Mouse (Mus musculus) heart, embryonic 11.5 days (tissue): Measurements from ENCODE around the gene Frs3. TPM values are rescaled to one million over a fixed set of nuclear protein-coding genes. Genes with fewer than 3 reads are reported as not detected.
"Not testable (repeated sequence)": the region's sequence is repeated elsewhere in the genome, so short reads cannot be mapped to it uniquely, and the experiment has no call there.

Experiments used
- ATAC-seq: fragments of 200-750 bp; cut with Nextera tagmentation; replicated peaks from 2 replicates; pipeline ENCODE4 v1.8.0; 2017; ENCODE audit warnings: moderate library complexity; ENCODE audit not compliant: insufficient number of reproducible peaks, low FRiP score, low TSS enrichment
- H3K27ac ChIP-seq: fragments of 300-500 bp; sonication (generic); 2 replicates; pipeline ENCODE4 v1.5.1; 2014; ENCODE audit warnings: mild to moderate bottlenecking, low read depth, low read length
- H3K27me3 ChIP-seq: fragments of 300-500 bp; sonication (generic); 2 replicates; pipeline ENCODE4 v1.6.1; 2014; ENCODE audit warnings: mild to moderate bottlenecking, low read length, mixed read lengths; ENCODE audit not compliant: control insufficient read depth, insufficient read depth
- H3K36me3 ChIP-seq: fragments of 300-500 bp; sonication (generic); 2 replicates; pipeline ENCODE4 v1.6.1; 2014; ENCODE audit warnings: mild to moderate bottlenecking, low read length, moderate library complexity, mixed read lengths; ENCODE audit not compliant: control insufficient read depth, insufficient read depth
- H3K4me1 ChIP-seq: fragments of 300-500 bp; sonication (generic); 2 replicates; pipeline ENCODE4 v1.6.1; 2014; ENCODE audit warnings: low read length; ENCODE audit not compliant: control insufficient read depth, insufficient read depth
- H3K4me2 ChIP-seq: fragments of 300-500 bp; sonication (generic); 2 replicates; pipeline ENCODE4 v1.6.1; 2014; ENCODE audit warnings: mild to moderate bottlenecking, moderate library complexity
- H3K4me3 ChIP-seq: fragments of 300-500 bp; sonication (generic); 2 replicates; pipeline ENCODE4 v1.5.1; 2014; ENCODE audit warnings: low read depth, low read length
- H3K9ac ChIP-seq: fragments of 300-500 bp; sonication (generic); 2 replicates; pipeline ENCODE4 v1.6.1; 2014; ENCODE audit warnings: mild to moderate bottlenecking, low read depth, low read length, moderate library complexity
- H3K9me3 ChIP-seq: fragments of 300-500 bp; sonication (generic); replicated peaks from 2 replicates; pipeline ENCODE4 v1.6.1; 2016; ENCODE audit warnings: low read length; ENCODE audit not compliant: control insufficient read depth
- WGBS: fragments of 180-500 bp; shearing (Covaris S2); extraction: QIAGEN DNeasy Blood & Tissue Kit; methylation state at CpG from one replicate; pipeline ENCODE4 v1.1.7; 2014; ENCODE audit not compliant: insufficient replicate concordance; 5-methylcytosine and 5-hydroxymethylcytosine counted together
- polyA plus RNA-seq: library from polyadenylated mRNA; unstranded; fragments of >200 nt; fragmentation: Nextera tagmentation; extraction: Ambion mirVana; gene quantifications from 2 replicates; pipeline ENCODE4 v1.2.1, GENCODE M21; 2014

Gene Frs3
- 2.2 and 2.7 TPM in 2 replicates for polyA plus RNA-seq

DNA sequence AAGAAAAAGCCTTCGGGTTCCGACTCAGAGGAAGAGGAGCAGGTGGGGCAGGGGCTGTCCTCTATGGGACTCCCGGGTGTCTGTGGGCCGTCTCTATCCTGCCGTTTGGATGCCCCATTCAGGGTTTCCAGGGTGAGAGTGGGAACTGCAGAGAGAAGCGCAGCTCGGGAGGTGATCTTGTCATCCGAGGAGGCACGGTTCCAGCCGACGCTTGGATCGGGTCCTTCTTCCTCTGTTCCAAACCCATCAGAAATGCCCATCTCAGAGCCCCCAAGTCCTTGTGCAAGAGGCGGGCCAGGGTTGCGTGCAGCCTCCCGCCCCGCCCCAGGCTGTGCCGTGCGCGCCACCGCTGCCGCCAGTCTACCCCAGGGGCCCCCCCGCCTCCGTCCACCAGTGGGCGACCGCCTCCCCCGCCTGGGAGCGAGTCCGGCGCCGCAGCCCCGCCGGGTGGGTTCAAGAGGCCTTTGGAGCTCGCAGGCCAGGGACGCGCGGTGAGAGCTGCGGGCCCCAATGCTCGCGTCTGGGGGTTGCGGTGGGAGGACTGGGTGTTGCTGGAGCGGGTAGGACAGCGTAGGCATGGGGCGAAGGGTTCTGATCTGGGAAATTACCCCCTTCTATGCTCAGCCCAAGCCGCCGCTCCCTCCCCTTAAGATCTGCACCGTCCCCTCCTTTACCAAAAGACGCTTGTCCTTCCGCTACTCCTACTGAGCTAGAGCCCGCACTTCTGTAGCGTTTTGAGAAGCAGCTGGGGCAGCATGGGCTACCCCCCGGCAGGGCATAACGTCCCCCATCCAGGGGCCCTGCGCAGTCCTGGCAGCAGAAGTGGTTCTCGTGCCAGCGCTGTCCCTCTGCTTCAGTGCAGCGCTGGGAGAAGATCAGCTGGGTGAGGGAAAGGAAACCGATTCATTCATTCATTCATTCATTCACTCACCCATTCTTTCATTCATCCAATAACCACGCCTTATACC is at the start of gene Frs3:
Gene Frs3, plus strand, starts transcription at position 423 of the 968 bp plus-strand sequence.
- H3K36me3 ChIP-seq = no peaks in the 10 kb centered on the region
- peaks cover 10% of the 10 kb centered on the region for H3K27me3 ChIP-seq
- peak within 1 kb of the TSS; percentile 83 for H3K27ac ChIP-seq
- ATAC-seq = peak; percentile 68
- peaks cover 11% of the 10 kb centered on the region for H3K4me1 ChIP-seq
- H3K4me3 ChIP-seq = peak within 1 kb of the TSS; percentile 87
- peak within 1 kb of the TSS; percentile 100 for H3K4me2 ChIP-seq
- H3K9me3 ChIP-seq = no peaks in the 10 kb centered on the region
- WGBS = 1% methylated on average over 57 of the region's 58 CpGs
- peak within 1 kb of the TSS; percentile 85 for H3K9ac ChIP-seq

DNA sequence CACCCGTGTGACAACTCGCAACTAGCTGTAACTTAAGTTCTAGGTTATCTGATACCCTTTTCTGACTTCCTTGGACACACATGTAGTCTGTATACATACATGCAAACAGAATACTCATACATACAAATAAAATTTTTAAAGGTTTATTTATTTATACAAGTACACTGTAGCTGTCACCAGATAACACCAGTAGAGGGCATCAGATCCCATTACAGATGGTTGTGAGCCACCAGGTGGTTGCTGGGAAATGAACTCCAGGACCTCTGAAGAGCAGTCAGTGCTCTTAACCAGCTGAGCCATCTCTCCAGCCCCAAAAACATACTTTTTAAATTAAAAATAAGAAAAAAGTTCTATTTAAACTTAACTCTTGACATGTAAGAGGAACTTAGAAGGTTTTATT is 45.8 kb upstream of the Frs3 start:
- WGBS = 81% methylated on average over 2 of the region's 2 CpGs
- H3K4me1 ChIP-seq = no peaks in the 10 kb centered on the region
- H3K9ac ChIP-seq = no peak overlapping the region
- H3K27me3 ChIP-seq = no peaks in the 10 kb centered on the region
- ATAC-seq = no peak
- H3K27ac ChIP-seq = no peak overlapping the region
- no peaks in the 10 kb centered on the region for H3K9me3 ChIP-seq
- H3K4me2 ChIP-seq = no peak overlapping the region
- no peak overlapping the region for H3K4me3 ChIP-seq
- no peaks in the 10 kb centered on the region for H3K36me3 ChIP-seq

DNA sequence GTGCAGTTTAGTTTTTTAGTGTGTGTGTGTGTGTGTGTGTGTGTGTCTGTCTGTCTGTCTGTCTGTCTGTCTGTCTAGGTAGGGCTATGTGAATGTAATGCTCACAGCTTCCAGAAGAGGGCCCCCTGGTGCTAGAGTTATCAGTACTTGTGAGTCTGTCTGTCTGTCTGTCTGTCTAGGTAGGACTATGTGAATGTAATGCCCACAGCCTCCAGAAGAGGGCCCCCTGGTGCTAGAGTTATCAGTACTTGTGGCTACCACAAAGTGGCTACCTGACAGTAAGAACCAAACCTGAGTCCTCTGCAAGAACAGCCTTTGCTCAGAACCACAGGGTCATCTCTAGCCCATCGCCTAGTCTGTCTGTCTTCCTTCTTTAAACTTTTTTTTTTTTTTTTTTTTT is 42.1 kb upstream of the Frs3 start:
- 83% methylated on average over 1 of the region's 1 CpGs for WGBS
- Histone ChIP-seq H3K36me3 (no peaks in the 10 kb centered on the region), H3K4me2 (no peak overlapping the region), H3K4me3 (no peak overlapping the region), H3K4me1 (no peaks in the 10 kb centered on the region), H3K9ac (no peak overlapping the region), H3K27ac (no peak overlapping the region), H3K9me3 (no peaks in the 10 kb centered on the region), H3K27me3 (no peaks in the 10 kb centered on the region)
- ATAC-seq = no peak

DNA sequence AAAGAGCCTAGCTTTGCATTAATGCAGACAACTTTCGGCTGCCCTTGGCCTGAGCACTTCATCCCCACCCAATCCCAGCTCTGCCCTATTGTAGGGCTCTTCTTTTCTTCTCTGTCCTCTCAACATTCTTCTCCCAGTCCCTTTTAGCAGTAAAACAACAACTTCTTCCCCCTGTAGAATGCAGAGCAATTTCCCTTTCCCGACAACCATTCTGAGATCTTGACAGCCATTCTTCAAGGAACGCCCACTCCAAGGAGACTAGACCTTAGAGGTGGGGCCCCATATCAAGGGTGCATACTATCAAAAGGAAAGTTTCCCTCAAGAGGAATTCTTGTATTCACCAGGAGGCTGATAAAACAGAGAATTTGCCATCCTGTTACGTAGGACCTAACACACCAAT is 39.9 kb upstream of the Frs3 start:
- no peak for ATAC-seq
- no peak overlapping the region for H3K4me2 ChIP-seq
- H3K27ac ChIP-seq = no peak overlapping the region
- H3K4me3 ChIP-seq = no peak overlapping the region
- H3K4me1 ChIP-seq = no peaks in the 10 kb centered on the region
- H3K9me3 ChIP-seq = no peaks in the 10 kb centered on the region
- no peaks in the 10 kb centered on the region for H3K36me3 ChIP-seq
- H3K9ac ChIP-seq = no peak overlapping the region
- 58% methylated on average over 4 of the region's 4 CpGs for WGBS
- no peaks in the 10 kb centered on the region for H3K27me3 ChIP-seq

DNA sequence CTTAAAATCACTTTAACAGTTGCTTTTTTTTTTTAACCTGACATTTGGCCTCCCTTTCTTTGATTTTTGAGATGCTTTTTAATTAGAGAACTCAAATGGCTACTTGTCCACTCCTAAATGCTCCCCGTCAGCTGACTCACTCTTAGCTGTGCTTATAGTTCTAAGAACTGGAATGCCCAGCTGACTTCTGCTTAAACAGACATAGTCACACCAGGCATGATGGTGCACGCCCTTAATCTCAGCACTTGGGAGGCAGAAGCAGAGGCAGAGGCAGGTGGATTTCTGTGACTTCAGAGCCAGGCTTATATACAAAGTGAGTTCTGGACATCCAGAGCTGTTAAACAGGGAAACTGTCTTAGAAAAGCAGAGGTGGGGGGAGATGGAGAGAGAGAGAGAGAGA is 36.9 kb upstream of the Frs3 start:
- no peaks in the 10 kb centered on the region for H3K4me1 ChIP-seq
- 81% methylated on average over 2 of the region's 2 CpGs for WGBS
- H3K9me3 ChIP-seq = no peaks in the 10 kb centered on the region
- H3K4me3 ChIP-seq = no peak overlapping the region
- no peak overlapping the region for H3K4me2 ChIP-seq
- ATAC-seq = no peak
- H3K36me3 ChIP-seq = no peaks in the 10 kb centered on the region
- H3K27me3 ChIP-seq = no peaks in the 10 kb centered on the region
- no peak overlapping the region for H3K27ac ChIP-seq
- H3K9ac ChIP-seq = no peak overlapping the region

DNA sequence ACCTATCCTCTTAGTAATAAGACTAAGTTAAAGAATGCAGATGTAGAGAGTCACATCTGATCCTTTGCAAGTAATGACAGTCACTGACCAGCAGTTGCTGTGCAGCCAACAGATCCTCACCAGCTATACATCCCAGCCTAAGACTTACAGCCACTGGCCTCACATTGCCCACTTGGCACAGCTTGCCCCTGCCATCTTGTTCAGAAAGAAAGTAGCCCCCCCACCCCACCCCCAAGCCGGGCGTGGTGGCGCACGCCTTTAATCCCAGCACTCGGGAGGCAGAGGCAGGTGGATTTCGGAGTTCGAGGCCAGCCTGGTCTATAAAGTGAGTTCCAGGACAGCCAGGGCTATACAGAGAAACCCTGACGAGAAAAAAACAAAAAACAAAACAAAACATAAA is 34.5 kb upstream of the Frs3 start:
- not testable (repeated sequence) for H3K9ac ChIP-seq, H3K4me3 ChIP-seq, H3K4me1 ChIP-seq, H3K4me2 ChIP-seq, H3K36me3 ChIP-seq, H3K27ac ChIP-seq, ATAC-seq, H3K9me3 ChIP-seq, H3K27me3 ChIP-seq
- 92% methylated on average over 8 of the region's 8 CpGs for WGBS

DNA sequence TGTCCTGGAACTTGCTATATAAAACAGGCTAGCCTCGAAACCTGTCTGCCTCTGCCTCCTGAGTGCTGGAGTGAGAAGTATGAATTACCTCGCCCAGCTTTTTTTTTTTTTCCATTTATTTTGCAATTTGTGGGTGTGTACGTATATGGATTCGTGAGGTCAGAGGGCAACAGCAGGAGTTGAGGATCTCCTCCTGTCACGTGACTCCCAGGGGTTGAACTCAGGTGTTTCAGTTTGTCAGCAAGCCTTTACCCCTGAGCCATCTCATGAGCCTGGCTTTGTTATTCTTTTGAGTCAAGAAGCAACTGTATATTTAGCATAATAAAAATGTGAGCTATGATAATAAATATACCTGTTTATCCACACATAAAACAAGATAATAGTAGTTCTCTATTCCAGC is 33.1 kb upstream of the Frs3 start:
- Histone ChIP-seq H3K27me3 (no peaks in the 10 kb centered on the region), H3K9me3 (no peaks in the 10 kb centered on the region), H3K27ac (no peak overlapping the region), H3K4me1 (no peaks in the 10 kb centered on the region), H3K36me3 (no peaks in the 10 kb centered on the region), H3K9ac (no peak overlapping the region), H3K4me2 (no peak overlapping the region), H3K4me3 (no peak overlapping the region)
- WGBS = 81% methylated on average over 5 of the region's 5 CpGs
- ATAC-seq = no peak

DNA sequence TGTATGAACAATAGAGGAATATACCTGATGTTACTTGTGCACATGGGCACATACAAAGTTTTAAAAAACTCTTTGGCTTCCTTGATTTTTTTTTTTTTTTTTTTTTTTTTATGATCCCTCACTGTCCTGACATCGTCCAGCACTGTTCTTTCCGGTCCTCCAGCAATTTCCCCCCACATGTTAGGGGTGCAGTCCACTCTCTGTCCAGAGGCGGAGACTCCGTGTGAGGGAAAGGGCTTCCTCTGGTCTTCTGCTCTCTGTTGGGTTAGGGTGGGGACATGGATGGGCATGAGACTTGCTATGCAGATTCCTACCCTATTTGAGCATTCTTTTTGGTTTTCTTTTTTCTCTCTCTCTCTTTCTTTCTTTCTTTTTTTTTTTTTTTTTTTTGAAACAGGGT is 30.9 kb upstream of the Frs3 start:
- ATAC-seq = no peak
- Histone ChIP-seq H3K27ac (no peak overlapping the region), H3K9me3 (no peaks in the 10 kb centered on the region), H3K36me3 (no peaks in the 10 kb centered on the region), H3K4me3 (no peak overlapping the region), H3K9ac (no peak overlapping the region), H3K4me1 (no peaks in the 10 kb centered on the region), H3K4me2 (no peak overlapping the region), H3K27me3 (no peaks in the 10 kb centered on the region)
- 83% methylated on average over 4 of the region's 4 CpGs for WGBS

DNA sequence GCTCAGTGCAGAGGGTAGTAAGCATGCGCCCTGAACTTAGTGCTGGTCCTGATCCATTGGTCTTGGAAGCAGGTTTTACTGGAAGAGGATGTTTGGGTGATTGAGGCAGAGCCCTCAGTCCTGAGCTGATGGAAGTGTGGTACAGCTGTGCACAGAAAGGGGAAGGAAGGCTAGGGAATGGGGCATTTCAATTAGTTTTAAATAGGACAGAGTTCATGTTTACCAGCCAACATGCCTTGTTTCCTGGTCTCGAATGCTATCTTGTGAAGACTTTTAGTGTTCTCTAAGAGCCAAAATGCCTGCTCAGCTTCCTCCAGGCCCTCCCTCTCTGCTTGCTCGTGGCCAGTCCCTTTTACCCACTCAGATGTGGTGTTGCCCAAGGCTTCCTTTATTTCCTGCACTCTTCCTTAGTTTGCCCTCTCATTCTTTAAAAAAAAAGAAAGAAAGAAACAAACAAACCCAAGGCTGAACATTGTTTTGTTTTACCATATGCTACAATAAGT is 30.0 kb upstream of the Frs3 start:
- Histone ChIP-seq H3K4me3 (no peak overlapping the region), H3K36me3 (no peaks in the 10 kb centered on the region), H3K9ac (no peak overlapping the region), H3K9me3 (no peaks in the 10 kb centered on the region), H3K4me1 (no peaks in the 10 kb centered on the region), H3K27me3 (no peaks in the 10 kb centered on the region), H3K4me2 (no peak overlapping the region), H3K27ac (no peak overlapping the region)
- ATAC-seq = no peak
- 78% methylated on average over 3 of the region's 3 CpGs for WGBS
